Mouse (Mus musculus): ENCODE data around the gene Hoxb5. TPM values are rescaled to one million over a fixed set of nuclear protein-coding genes. Genes with fewer than 3 reads are reported as not detected.

The Hoxb5 gene
- polyA plus RNA-seq, 1 experiment from 2014 or later: 4.5 TPM

- ATAC-seq (replicated peaks; ENCODE audit: low FRiP score): no peak
- Histone ChIP-seq H3K9me3 (ENCODE audit: control insufficient read depth, low read length) (no peaks in the 10 kb centered on the region), H3K9ac (ENCODE audit: low read depth, low read length) (no peak overlapping the region), H3K4me3 (ENCODE audit: low read depth, low read length) (no peak overlapping the region), H3K4me1 (replicated peaks; ENCODE audit: control insufficient read depth, insufficient read depth, low read length) (peaks cover 11% of the 10 kb centered on the region), H3K36me3 (ENCODE audit: control insufficient read depth, insufficient read depth, low read length) (no peaks in the 10 kb centered on the region), H3K27me3 (replicated peaks; ENCODE audit: control insufficient read depth, insufficient read depth, low read length) (peaks cover 94% of the 10 kb centered on the region), H3K27ac (ENCODE audit: low read depth, low read length) (no peak overlapping the region), H3K4me2 (no peak overlapping the region)
- no peak for DNase-seq (ENCODE audit: low spot score)
- WGBS: 50% methylated on average over 5 of the region's 5 CpGs
These were observed 43.9 kb downstream of the Hoxb5 start for GRCm38 (mm10) chr11:96346916-96347520.

- no peak for DNase-seq (ENCODE audit: low spot score)
- no peaks in the 10 kb centered on the region for H3K9me3 ChIP-seq (ENCODE audit: control insufficient read depth, low read length)
- WGBS: 28% methylated on average over 4 of the region's 4 CpGs
- no peak for ATAC-seq (replicated peaks; ENCODE audit: low FRiP score)
- H3K36me3 ChIP-seq (ENCODE audit: control insufficient read depth, insufficient read depth, low read length): no peaks in the 10 kb centered on the region
- H3K4me3 ChIP-seq (ENCODE audit: low read depth, low read length): no peak overlapping the region
- H3K27me3 ChIP-seq (replicated peaks; ENCODE audit: control insufficient read depth, insufficient read depth, low read length): peaks cover 94% of the 10 kb centered on the region
- peaks cover 9% of the 10 kb centered on the region for H3K4me1 ChIP-seq (replicated peaks; ENCODE audit: control insufficient read depth, insufficient read depth, low read length)
- peak overlapping the region; percentile 45 for H3K4me2 ChIP-seq
- H3K9ac ChIP-seq (ENCODE audit: low read depth, low read length): no peak overlapping the region
- H3K27ac ChIP-seq (ENCODE audit: low read depth, low read length): peak overlapping the region; percentile 60; the same call in 1 of the 2 replicates
These were observed 44.6 kb downstream of the Hoxb5 start for GRCm38 (mm10) chr11:96347717-96348116.

GRCm38 (mm10) chr11:96348141-96348928, 45.2 kb downstream of the Hoxb5 start:
- peaks cover 94% of the 10 kb centered on the region for H3K27me3 ChIP-seq (replicated peaks; ENCODE audit: control insufficient read depth, insufficient read depth, low read length)
- no peaks in the 10 kb centered on the region for H3K9me3 ChIP-seq (ENCODE audit: control insufficient read depth, low read length)
- H3K27ac ChIP-seq (ENCODE audit: low read depth, low read length): peak overlapping the region; percentile 60; the same call in 1 of the 2 replicates
- peak overlapping the region; percentile 45 for H3K4me2 ChIP-seq
- peaks cover 9% of the 10 kb centered on the region for H3K4me1 ChIP-seq (replicated peaks; ENCODE audit: control insufficient read depth, insufficient read depth, low read length)
- no peak for ATAC-seq (replicated peaks; ENCODE audit: low FRiP score)
- no peak overlapping the region for H3K9ac ChIP-seq (ENCODE audit: low read depth, low read length)
- no peak for DNase-seq (ENCODE audit: low spot score)
- no peak overlapping the region for H3K4me3 ChIP-seq (ENCODE audit: low read depth, low read length)
- H3K36me3 ChIP-seq (ENCODE audit: control insufficient read depth, insufficient read depth, low read length): no peaks in the 10 kb centered on the region
- WGBS: 16% methylated on average over 21 of the region's 21 CpGs

GRCm38 (mm10) chr11:96348988-96349387, 45.9 kb downstream of the Hoxb5 start:
- H3K36me3 ChIP-seq (ENCODE audit: control insufficient read depth, insufficient read depth, low read length): no peaks in the 10 kb centered on the region
- peaks cover 93% of the 10 kb centered on the region for H3K27me3 ChIP-seq (replicated peaks; ENCODE audit: control insufficient read depth, insufficient read depth, low read length)
- peaks cover 8% of the 10 kb centered on the region for H3K4me1 ChIP-seq (replicated peaks; ENCODE audit: control insufficient read depth, insufficient read depth, low read length)
- DNase-seq (ENCODE audit: low spot score) (no peak), ATAC-seq (replicated peaks; ENCODE audit: low FRiP score) (no peak)
- H3K4me3 ChIP-seq (ENCODE audit: low read depth, low read length): no peak overlapping the region
- peak overlapping the region; percentile 45; the same call in 1 of the 2 replicates for H3K4me2 ChIP-seq
- no peak overlapping the region for H3K9ac ChIP-seq (ENCODE audit: low read depth, low read length)
- no peaks in the 10 kb centered on the region for H3K9me3 ChIP-seq (ENCODE audit: control insufficient read depth, low read length)
- peak overlapping the region; percentile 45; the same call in 1 of the 2 replicates for H3K27ac ChIP-seq (ENCODE audit: low read depth, low read length)
- WGBS: 51% methylated on average over 3 of the region's 3 CpGs

GRCm38 (mm10) chr11:96349491-96350340, 46.6 kb downstream of the Hoxb5 start:
- no peak for DNase-seq (ENCODE audit: low spot score)
- peak overlapping the region; percentile 3; the same call in 1 of the 2 replicates for H3K27ac ChIP-seq (ENCODE audit: low read depth, low read length)
- no peak overlapping the region for H3K4me3 ChIP-seq (ENCODE audit: low read depth, low read length)
- H3K4me2 ChIP-seq: peak overlapping the region; percentile 16
- H3K4me1 ChIP-seq (replicated peaks; ENCODE audit: control insufficient read depth, insufficient read depth, low read length): peaks cover 5% of the 10 kb centered on the region
- no peaks in the 10 kb centered on the region for H3K9me3 ChIP-seq (ENCODE audit: control insufficient read depth, low read length)
- no peak for ATAC-seq (replicated peaks; ENCODE audit: low FRiP score)
- peaks cover 93% of the 10 kb centered on the region for H3K27me3 ChIP-seq (replicated peaks; ENCODE audit: control insufficient read depth, insufficient read depth, low read length)
- 21% methylated on average over 14 of the region's 14 CpGs for WGBS
- H3K36me3 ChIP-seq (ENCODE audit: control insufficient read depth, insufficient read depth, low read length): no peaks in the 10 kb centered on the region
- H3K9ac ChIP-seq (ENCODE audit: low read depth, low read length): no peak overlapping the region

GRCm38 (mm10) chr11:96350341-96350624, 47.1 kb downstream of the Hoxb5 start, which contains the start of gene Hoxb2:
Hoxb2 (plus strand) TSS chr11:96350525.
- H3K27me3 ChIP-seq (replicated peaks; ENCODE audit: control insufficient read depth, insufficient read depth, low read length): peaks cover 93% of the 10 kb centered on the region
- DNase-seq (ENCODE audit: low spot score) (no peak), ATAC-seq (replicated peaks; ENCODE audit: low FRiP score) (no peak)
- 11% methylated on average over 2 of the region's 2 CpGs for WGBS
- H3K9me3 ChIP-seq (ENCODE audit: control insufficient read depth, low read length): no peaks in the 10 kb centered on the region
- peak within 1 kb of the TSS; percentile 96; the same call in 1 of the 2 replicates for H3K27ac ChIP-seq (ENCODE audit: low read depth, low read length)
- H3K9ac ChIP-seq (ENCODE audit: low read depth, low read length): no peak within 1 kb of the TSS
- H3K36me3 ChIP-seq (ENCODE audit: control insufficient read depth, insufficient read depth, low read length): no peaks in the 10 kb centered on the region
- no peak within 1 kb of the TSS for H3K4me3 ChIP-seq (ENCODE audit: low read depth, low read length)
- peak within 1 kb of the TSS; percentile 63 for H3K4me2 ChIP-seq
- peaks cover 5% of the 10 kb centered on the region for H3K4me1 ChIP-seq (replicated peaks; ENCODE audit: control insufficient read depth, insufficient read depth, low read length)

GRCm38 (mm10) chr11:96350791-96351190, 47.7 kb downstream of the Hoxb5 start:
- Histone ChIP-seq H3K27me3 (replicated peaks; ENCODE audit: control insufficient read depth, insufficient read depth, low read length) (peaks cover 91% of the 10 kb centered on the region), H3K4me3 (ENCODE audit: low read depth, low read length) (no peak overlapping the region), H3K36me3 (ENCODE audit: control insufficient read depth, insufficient read depth, low read length) (no peaks in the 10 kb centered on the region), H3K4me2 (no peak overlapping the region), H3K27ac (ENCODE audit: low read depth, low read length) (no peak overlapping the region), H3K9me3 (ENCODE audit: control insufficient read depth, low read length) (no peaks in the 10 kb centered on the region), H3K4me1 (replicated peaks; ENCODE audit: control insufficient read depth, insufficient read depth, low read length) (peaks cover 5% of the 10 kb centered on the region), H3K9ac (ENCODE audit: low read depth, low read length) (no peak overlapping the region)
- ATAC-seq (replicated peaks; ENCODE audit: low FRiP score) (no peak), DNase-seq (ENCODE audit: low spot score) (no peak)
- 49% methylated on average over 2 of the region's 2 CpGs for WGBS

- Histone ChIP-seq H3K9me3 (ENCODE audit: control insufficient read depth, low read length) (no peaks in the 10 kb centered on the region), H3K4me2 (peak overlapping the region; percentile 63), H3K9ac (ENCODE audit: low read depth, low read length) (no peak overlapping the region; the same call in 1 of the 2 replicates), H3K27ac (ENCODE audit: low read depth, low read length) (peak overlapping the region; percentile 96; the same call in 1 of the 2 replicates), H3K36me3 (ENCODE audit: control insufficient read depth, insufficient read depth, low read length) (no peaks in the 10 kb centered on the region), H3K4me3 (ENCODE audit: low read depth, low read length) (peak overlapping the region; percentile 62), H3K4me1 (replicated peaks; ENCODE audit: control insufficient read depth, insufficient read depth, low read length) (peaks cover 3% of the 10 kb centered on the region; the same call in 1 of the 2 replicates), H3K27me3 (replicated peaks; ENCODE audit: control insufficient read depth, insufficient read depth, low read length) (peaks cover 91% of the 10 kb centered on the region)
- WGBS: 15% methylated on average over 11 of the region's 11 CpGs
- DNase-seq (ENCODE audit: low spot score) (no peak), ATAC-seq (replicated peaks; ENCODE audit: low FRiP score) (no peak)
These were observed 48.2 kb downstream of the Hoxb5 start for GRCm38 (mm10) chr11:96351312-96351711.
